Comparison of ENCODE assay signal across 13 mouse cellular contexts in genomic region chr2:32322754-32323741, GRCm38 (mm10). TPM values are rescaled to one million over a fixed set of nuclear protein-coding genes. Genes with fewer than 3 reads are reported as not detected.
DNase-seq lines count a peak whose midpoint lies in the region; ATAC-seq and TF ChIP-seq lines count a peak whose summit lies in the region.
"Had no signal": no experiment of that assay in that cellular context is flagged by ENCODE, and none has a peak within 500 bp of the region (broad histone marks: within the 10 kb centered on the region; RNA-seq: fewer than 3 reads in every experiment).

No protein-coding gene starts in this region.

- H3K27ac ChIP-seq in embryonic facial prominence, embryonic 13.5 days = peak overlapping the region; percentile 33; the same call in 1 of the 2 replicates
- peak overlapping the region; percentile 87 for H3K27ac ChIP-seq in hindbrain, embryonic 15.5 days (replicated peaks)
- peak overlapping the region; percentile 79 for H3K27ac ChIP-seq in midbrain, postnatal 0 days (ENCODE audit: low read depth, low read length)
- no peak overlapping the region for H3K27ac ChIP-seq in thymus, adult 2 months (ENCODE audit: control insufficient read depth, insufficient read depth, low read length)

- no peak for ATAC-seq in embryonic facial prominence, embryonic 13.5 days (ENCODE audit: insufficient number of reproducible peaks, insufficient read depth, low FRiP score, low TSS enrichment, low read depth)
- ATAC-seq in hindbrain, embryonic 15.5 days (ENCODE audit: low FRiP score, low read depth) = peak; percentile 79
- ATAC-seq in midbrain, postnatal 0 days (ENCODE audit: low FRiP score) = peak; percentile 68
- ATAC-seq: inflammation-experienced regulatory T-cells, adult 6 months had no signal

- H3K9me3 ChIP-seq in embryonic facial prominence, embryonic 13.5 days = no peaks in the 10 kb centered on the region
- H3K9me3 ChIP-seq in hindbrain, embryonic 15.5 days = no peaks in the 10 kb centered on the region
- no peaks in the 10 kb centered on the region for H3K9me3 ChIP-seq in midbrain, postnatal 0 days (ENCODE audit: low read length)
- H3K9me3 ChIP-seq: heart, embryonic 13.5 days had no signal

- peaks cover 74% of the 10 kb centered on the region for H3K4me1 ChIP-seq in embryonic facial prominence, embryonic 13.5 days
- peaks cover 26% of the 10 kb centered on the region for H3K4me1 ChIP-seq in hindbrain, embryonic 15.5 days (replicated peaks)
- peaks cover 13% of the 10 kb centered on the region for H3K4me1 ChIP-seq in midbrain, postnatal 0 days (ENCODE audit: insufficient read depth, low read length)
- H3K4me1 ChIP-seq in thymus, adult 2 months (replicated peaks; ENCODE audit: control insufficient read depth, insufficient read depth, low read length) = no peaks in the 10 kb centered on the region

- H3K36me3 ChIP-seq in embryonic facial prominence, embryonic 13.5 days = peaks cover 22% of the 10 kb centered on the region
- H3K36me3 ChIP-seq in hindbrain, embryonic 15.5 days = peaks cover 3% of the 10 kb centered on the region; the same call in 1 of the 2 replicates
- H3K36me3 ChIP-seq in midbrain, postnatal 0 days (ENCODE audit: insufficient read depth, low read length) = peaks cover 26% of the 10 kb centered on the region
- no peaks in the 10 kb centered on the region for H3K36me3 ChIP-seq in thymus, adult 2 months (ENCODE audit: control insufficient read depth, insufficient read depth, low read length)
- H3K36me3 ChIP-seq: heart, embryonic 13.5 days had no signal

- no peak for TF ChIP-seq CTCF in midbrain, postnatal 0 days (IDR thresholded peaks at IDR 0.05)
- no peak for TF ChIP-seq CTCF in thymus, adult 2 months (IDR thresholded peaks at IDR 0.05; ENCODE audit: borderline replicate concordance, control insufficient read depth, extremely low read depth, insufficient read depth, low read length, poor library complexity)

- H3K27me3 ChIP-seq in embryonic facial prominence, embryonic 13.5 days = no peaks in the 10 kb centered on the region
- peaks cover 5% of the 10 kb centered on the region; the same call in 1 of the 2 replicates for H3K27me3 ChIP-seq in hindbrain, embryonic 15.5 days
- no peaks in the 10 kb centered on the region for H3K27me3 ChIP-seq in midbrain, postnatal 0 days (ENCODE audit: insufficient read depth, low read length)
- H3K27me3 ChIP-seq in thymus, adult 2 months (ENCODE audit: control insufficient read depth, insufficient read depth, low read length) = peaks cover 2% of the 10 kb centered on the region; the same call in 1 of the 2 replicates

- 76% methylated on average over 7 of the region's 7 CpGs for WGBS in embryonic facial prominence, embryonic 13.5 days
- WGBS in hindbrain, embryonic 15.5 days = 42% methylated on average over 7 of the region's 7 CpGs
- 29% methylated on average over 7 of the region's 7 CpGs for WGBS in midbrain, postnatal 0 days
- WGBS in thymus, adult 2 months = 88% methylated on average over 7 of the region's 7 CpGs

- H3K4me3 ChIP-seq in embryonic facial prominence, embryonic 13.5 days = no peak overlapping the region
- no peak overlapping the region for H3K4me3 ChIP-seq in hindbrain, embryonic 15.5 days
- H3K4me3 ChIP-seq in midbrain, postnatal 0 days (ENCODE audit: low read depth, low read length) = no peak overlapping the region
- H3K4me3 ChIP-seq in thymus, adult 2 months (ENCODE audit: control insufficient read depth, insufficient read depth, low read length) = no peak overlapping the region
- H3K4me3 ChIP-seq: heart, embryonic 13.5 days had no signal

- DNase-seq in left cerebral cortex, postnatal 10 days (ENCODE audit: extremely low spot score in 1 of 2, low spot score in 2 of 2) = peak; percentile 52 to 55
- no peak for DNase-seq in left cerebral cortex, postnatal 36 days (ENCODE audit: low spot score in 2 of 2)
- DNase-seq in midbrain, postnatal 0 days (ENCODE audit: low spot score) = peak; percentile 74
- no peak for DNase-seq in thymus, adult 2 months
- DNase-seq in kidney, postnatal 4 days = no peak
- DNase-seq in spleen, postnatal 4 days (ENCODE audit: low spot score in 2 of 2) = no peak
- DNase-seq: B cell, adult 2 months; kidney, postnatal 14 days had no signal

- no peak overlapping the region for H3K4me2 ChIP-seq in embryonic facial prominence, embryonic 13.5 days
- H3K4me2 ChIP-seq in hindbrain, embryonic 15.5 days = peak overlapping the region; percentile 36
- peak overlapping the region; percentile 26 for H3K4me2 ChIP-seq in midbrain, postnatal 0 days (ENCODE audit: low read depth, low read length, poor library complexity, severe bottlenecking)
- H3K4me2 ChIP-seq: heart, embryonic 13.5 days had no signal

- TF ChIP-seq POLR2A in thymus, adult 2 months (IDR thresholded peaks at IDR 0.05; ENCODE audit: control insufficient read depth, extremely low read depth, insufficient read depth, low read length, poor library complexity) = no peak

- intact Hi-C loops in left cerebral cortex, postnatal 10 days (cut with DNase I) = no loop called here
- intact Hi-C loops in left cerebral cortex, postnatal 36 days (cut with DNase I) = no loop called here

- H3K9ac ChIP-seq in embryonic facial prominence, embryonic 13.5 days = no peak overlapping the region
- H3K9ac ChIP-seq in hindbrain, embryonic 15.5 days = no peak overlapping the region
- H3K9ac ChIP-seq in midbrain, postnatal 0 days (replicated peaks; ENCODE audit: low read length, poor library complexity, severe bottlenecking) = 0 out of 2 replicates have a peak overlapping the region, but pooled peaks have one; percentile 20
- H3K9ac ChIP-seq: heart, embryonic 13.5 days had no signal

RNA-seq across cellular contexts. Expression of gene Ciz1, which starts 29.1 kb away (rescaled TPM):
- total RNA-seq in left cerebral cortex, postnatal 10 days (2021) = 10 to 100 TPM; 65.2 to 75.1 TPM
- total RNA-seq in left cerebral cortex, postnatal 36 days (2021) = 10 to 100 TPM; 60.4 to 97.8 TPM
- polyA plus RNA-seq in embryonic facial prominence, embryonic 13.5 days (2015; fragmentation: Nextera tagmentation; extraction: Ambion mirVana) = 48.6 and 54.2 TPM in 2 replicates
- polyA plus RNA-seq in hindbrain, embryonic 15.5 days (2015; fragmentation: Nextera tagmentation; extraction: Ambion mirVana) = 48.2 and 60.7 TPM in 2 replicates
- 63.7 and 81.8 TPM in 2 replicates for total RNA-seq in midbrain, postnatal 0 days (2014; rRNA removed)
- polyA plus RNA-seq in midbrain, postnatal 0 days (2015; fragmentation: Nextera tagmentation; extraction: Ambion mirVana) = 47.3 and 48.8 TPM in 2 replicates
- polyA plus RNA-seq in thymus, adult 2 months (2012; rRNA removed) = 517 and 528 TPM in 2 replicates

RNA-seq across cellular contexts. Expression of gene Dnm1, which starts 30.1 kb away (rescaled TPM):
- total RNA-seq in left cerebral cortex, postnatal 10 days (2021) = 100 to 1,000 TPM; 707 to 727 TPM
- total RNA-seq in left cerebral cortex, postnatal 36 days (2021) = 1,000 to 10,000 TPM; 1,215 to 1,406 TPM
- 31.9 and 32.4 TPM in 2 replicates for polyA plus RNA-seq in embryonic facial prominence, embryonic 13.5 days (2015; fragmentation: Nextera tagmentation; extraction: Ambion mirVana)
- 77.2 and 86.0 TPM in 2 replicates for polyA plus RNA-seq in hindbrain, embryonic 15.5 days (2015; fragmentation: Nextera tagmentation; extraction: Ambion mirVana)
- 170 and 186 TPM in 2 replicates for total RNA-seq in midbrain, postnatal 0 days (2014; rRNA removed)
- 105 and 107 TPM in 2 replicates for polyA plus RNA-seq in midbrain, postnatal 0 days (2015; fragmentation: Nextera tagmentation; extraction: Ambion mirVana)
- polyA plus RNA-seq in thymus, adult 2 months (2012; rRNA removed) = 10.7 and 12.1 TPM in 2 replicates
- total RNA-seq: neutrophil, adult 5-6 weeks had no signal
- polyA plus RNA-seq: inflammation-experienced regulatory T-cells, adult 6 months had no signal

RNA-seq across cellular contexts. Expression of gene Swi5, which starts 35.2 kb away (rescaled TPM):
- 100 to 1,000 TPM; 233 to 242 TPM for total RNA-seq in left cerebral cortex, postnatal 10 days (2021)
- total RNA-seq in left cerebral cortex, postnatal 36 days (2021) = 100 to 1,000 TPM; 207 to 208 TPM
- polyA plus RNA-seq in embryonic facial prominence, embryonic 13.5 days (2015; fragmentation: Nextera tagmentation; extraction: Ambion mirVana) = 497 and 538 TPM in 2 replicates
- 402 and 448 TPM in 2 replicates for polyA plus RNA-seq in hindbrain, embryonic 15.5 days (2015; fragmentation: Nextera tagmentation; extraction: Ambion mirVana)
- 292 and 375 TPM in 2 replicates for total RNA-seq in midbrain, postnatal 0 days (2014; rRNA removed)
- polyA plus RNA-seq in midbrain, postnatal 0 days (2015; fragmentation: Nextera tagmentation; extraction: Ambion mirVana) = 463 and 486 TPM in 2 replicates
- 147 and 168 TPM in 2 replicates for polyA plus RNA-seq in thymus, adult 2 months (2012; rRNA removed)

RNA-seq across cellular contexts. Expression of gene Golga2, which starts 35.9 kb away (rescaled TPM):
- total RNA-seq in left cerebral cortex, postnatal 10 days (2021) = 10 to 100 TPM; 73.6 to 78.6 TPM
- total RNA-seq in left cerebral cortex, postnatal 36 days (2021) = 10 to 100 TPM; 83.4 to 89.9 TPM
- 25.6 and 31.2 TPM in 2 replicates for polyA plus RNA-seq in embryonic facial prominence, embryonic 13.5 days (2015; fragmentation: Nextera tagmentation; extraction: Ambion mirVana)
- polyA plus RNA-seq in hindbrain, embryonic 15.5 days (2015; fragmentation: Nextera tagmentation; extraction: Ambion mirVana) = 31.5 and 32.0 TPM in 2 replicates
- total RNA-seq in midbrain, postnatal 0 days (2014; rRNA removed) = 57.4 and 68.8 TPM in 2 replicates
- 27.7 and 30.1 TPM in 2 replicates for polyA plus RNA-seq in midbrain, postnatal 0 days (2015; fragmentation: Nextera tagmentation; extraction: Ambion mirVana)
- 36.6 and 37.5 TPM in 2 replicates for polyA plus RNA-seq in thymus, adult 2 months (2012; rRNA removed)

RNA-seq across cellular contexts. Expression of gene 1110008P14Rik, which starts 58.7 kb away (rescaled TPM):
- total RNA-seq in left cerebral cortex, postnatal 10 days (2021) = 100 to 1,000 TPM; 168 to 176 TPM
- 100 to 1,000 TPM; 312 to 437 TPM for total RNA-seq in left cerebral cortex, postnatal 36 days (2021)
- 44.1 and 47.8 TPM in 2 replicates for polyA plus RNA-seq in embryonic facial prominence, embryonic 13.5 days (2015; fragmentation: Nextera tagmentation; extraction: Ambion mirVana)
- polyA plus RNA-seq in hindbrain, embryonic 15.5 days (2015; fragmentation: Nextera tagmentation; extraction: Ambion mirVana) = 156 and 160 TPM in 2 replicates
- total RNA-seq in midbrain, postnatal 0 days (2014; rRNA removed) = 336 and 450 TPM in 2 replicates
- 198 and 224 TPM in 2 replicates for polyA plus RNA-seq in midbrain, postnatal 0 days (2015; fragmentation: Nextera tagmentation; extraction: Ambion mirVana)
- polyA plus RNA-seq in thymus, adult 2 months (2012; rRNA removed) = 192 and 257 TPM in 2 replicates

Comparison
In these comparisons a context has a peak if more than half of its experiments do, and no peak if none do; other contexts are left out.
1. DNase-seq: peak in left cerebral cortex, postnatal 10 days (2 of 2) and midbrain, postnatal 0 days (single experiment); none in left cerebral cortex, postnatal 36 days (0 of 2), thymus, adult 2 months (single experiment), kidney, postnatal 4 days (0 of 2) and spleen, postnatal 4 days (0 of 2).